Comparison of ENCODE assay signal across 1 mouse cellular context in genomic region chr8:82383346-82383745, GRCm38 (mm10).
TF ChIP-seq lines count a peak whose summit lies in the region.

No protein-coding gene starts in this region.

TF ChIP-seq in MEL, 35 proteins besides CTCF, POLR2A, EP300 and RAD21 (continued from another document):
- no peak for TF ChIP-seq KAT2A (conservative IDR thresholded peaks at IDR 0.05; ENCODE audit: low read depth, low read length)
- TF ChIP-seq GABPA (IDR thresholded peaks at IDR 0.05; ENCODE audit: low read depth, low read length) = no peak
- TF ChIP-seq RCOR1 (IDR thresholded peaks at IDR 0.05; ENCODE audit: low read depth, low read length) = no peak
- TF ChIP-seq MYB (IDR thresholded peaks at IDR 0.05; ENCODE audit: low read depth, low read length) = no peak
- TF ChIP-seq ZMIZ1 (IDR thresholded peaks at IDR 0.05; ENCODE audit: low read depth, low read length) = no peak
- no peak for TF ChIP-seq ELF1 (IDR thresholded peaks at IDR 0.05; ENCODE audit: low read depth, low read length)
